Mouse (Mus musculus): ENCODE measurements around the gene Pole2. TPM values are rescaled to one million over a fixed set of nuclear protein-coding genes. Genes with fewer than 3 reads are reported as not detected.
"Not testable (repeated sequence)": the region's sequence is repeated elsewhere in the genome, so short reads cannot be mapped to it uniquely, and the experiment has no call there.

Gene Pole2
- polyA plus RNA-seq, 1 experiment from 2014 or later = 10.0 TPM

- H3K4me2 ChIP-seq (replicated peaks) = peak overlapping the region; percentile 90
- peak overlapping the region; percentile 80 for H3K27ac ChIP-seq (replicated peaks)
- no peaks in the 10 kb centered on the region for H3K27me3 ChIP-seq
- peak overlapping the region; percentile 76 for H3K9ac ChIP-seq (replicated peaks)
- no peaks in the 10 kb centered on the region for H3K36me3 ChIP-seq
- H3K4me3 ChIP-seq = peak overlapping the region; percentile 89
- 9% methylated on average over 18 of the region's 18 CpGs for WGBS
- H3K4me1 ChIP-seq = peaks cover 18% of the 10 kb centered on the region
- no peaks in the 10 kb centered on the region for H3K9me3 ChIP-seq
- ATAC-seq (replicated peaks) = peak; percentile 57
Observed at GRCm38 (mm10) chr12:69167656-69168460, 60.1 kb downstream of the Pole2 start.

- not testable (repeated sequence) for H3K9ac ChIP-seq (replicated peaks); ATAC-seq (replicated peaks); H3K27ac ChIP-seq (replicated peaks); H3K9me3 ChIP-seq; H3K36me3 ChIP-seq; H3K27me3 ChIP-seq
- WGBS = 64% methylated on average over 8 of the region's 8 CpGs
- peak overlapping the region; percentile 90; the same call in 1 of the 2 replicates for H3K4me2 ChIP-seq (replicated peaks)
- peak overlapping the region; percentile 89; the same call in 1 of the 2 replicates for H3K4me3 ChIP-seq
- H3K4me1 ChIP-seq = peaks cover 18% of the 10 kb centered on the region
Observed at GRCm38 (mm10) chr12:69166861-69167581, 61.0 kb downstream of the Pole2 start.

GRCm38 (mm10) chr12:69164904-69165303, 63.1 kb downstream of the Pole2 start:
- Histone ChIP-seq H3K27ac (replicated peaks) (no peak overlapping the region), H3K4me3 (no peak overlapping the region), H3K27me3 (no peaks in the 10 kb centered on the region), H3K4me2 (replicated peaks) (no peak overlapping the region), H3K36me3 (no peaks in the 10 kb centered on the region), H3K9me3 (no peaks in the 10 kb centered on the region), H3K9ac (replicated peaks) (no peak overlapping the region), H3K4me1 (peaks cover 14% of the 10 kb centered on the region)
- WGBS = 58% methylated on average over 3 of the region's 3 CpGs
- no peak for ATAC-seq (replicated peaks)

- H3K4me1 ChIP-seq; H3K9ac ChIP-seq (replicated peaks); H3K27me3 ChIP-seq; H3K36me3 ChIP-seq; H3K4me2 ChIP-seq (replicated peaks); H3K27ac ChIP-seq (replicated peaks); ATAC-seq (replicated peaks); H3K9me3 ChIP-seq; H3K4me3 ChIP-seq: not testable (repeated sequence)
- 78% methylated on average over 4 of the region's 4 CpGs for WGBS
Observed at GRCm38 (mm10) chr12:69163586-69163985, 64.4 kb downstream of the Pole2 start.

- H3K36me3 ChIP-seq = peaks cover 19% of the 10 kb centered on the region
- H3K4me2 ChIP-seq (replicated peaks); H3K27ac ChIP-seq (replicated peaks); ATAC-seq (replicated peaks); H3K27me3 ChIP-seq; H3K9ac ChIP-seq (replicated peaks); H3K9me3 ChIP-seq; H3K4me3 ChIP-seq: not testable (repeated sequence)
- 75% methylated on average over 2 of the region's 2 CpGs for WGBS
- H3K4me1 ChIP-seq = peaks cover 13% of the 10 kb centered on the region
Observed at GRCm38 (mm10) chr12:69160677-69161076, 67.3 kb downstream of the Pole2 start.

- no peak overlapping the region; the same call in 1 of the 2 replicates for H3K4me2 ChIP-seq (replicated peaks)
- 3% methylated on average over 9 of the region's 9 CpGs for WGBS
Observed at GRCm38 (mm10) chr12:69159578-69159940, 68.4 kb downstream of the Pole2 start.

GRCm38 (mm10) chr12:69158765-69159577, 69.0 kb downstream of the Pole2 start, which contains the start of gene Rps29:
Rps29 (minus strand) TSS chr12:69159186.
- Histone ChIP-seq H3K27ac (replicated peaks) (peak within 1 kb of the TSS; percentile 94), H3K36me3 (peaks cover 21% of the 10 kb centered on the region), H3K4me1 (peaks cover 13% of the 10 kb centered on the region), H3K9ac (replicated peaks) (peak within 1 kb of the TSS; percentile 77), H3K4me3 (peak within 1 kb of the TSS; percentile 59), H3K4me2 (replicated peaks) (peak within 1 kb of the TSS; percentile 51)
- peak; percentile 99 for ATAC-seq (replicated peaks)
- H3K27me3 ChIP-seq, H3K9me3 ChIP-seq: not testable (repeated sequence)
- under 1% methylated on average over 60 of the region's 68 CpGs for WGBS

More at GRCm38 (mm10) chr12:69159578-69159940, 68.4 kb downstream of the Pole2 start:
- Histone ChIP-seq H3K9me3 (no peaks in the 10 kb centered on the region), H3K36me3 (peaks cover 21% of the 10 kb centered on the region), H3K27me3 (no peaks in the 10 kb centered on the region), H3K27ac (replicated peaks) (peak overlapping the region; percentile 70; the same call in 1 of the 2 replicates), H3K4me1 (peaks cover 13% of the 10 kb centered on the region), H3K4me3 (peak overlapping the region; percentile 59), H3K9ac (replicated peaks) (no peak overlapping the region)
- no peak for ATAC-seq (replicated peaks)

GRCm38 (mm10) chr12:69158366-69158764, 69.6 kb downstream of the Pole2 start:
- H3K4me2 ChIP-seq (replicated peaks) = peak overlapping the region; percentile 51
- WGBS = under 1% methylated on average over 19 of the region's 19 CpGs
- H3K4me1 ChIP-seq = peaks cover 13% of the 10 kb centered on the region
- H3K36me3 ChIP-seq = peaks cover 21% of the 10 kb centered on the region
- peak overlapping the region; percentile 77 for H3K9ac ChIP-seq (replicated peaks)
- no peaks in the 10 kb centered on the region for H3K9me3 ChIP-seq
- no peaks in the 10 kb centered on the region for H3K27me3 ChIP-seq
- ATAC-seq (replicated peaks) = no peak
- peak overlapping the region; percentile 59 for H3K4me3 ChIP-seq
- H3K27ac ChIP-seq (replicated peaks) = peak overlapping the region; percentile 94

GRCm38 (mm10) chr12:69157107-69157506, 70.9 kb downstream of the Pole2 start:
- H3K27me3 ChIP-seq = no peaks in the 10 kb centered on the region

GRCm38 (mm10) chr12:69156436-69156835, 71.6 kb downstream of the Pole2 start:
- WGBS = 90% methylated on average over 4 of the region's 4 CpGs
- H3K27ac ChIP-seq (replicated peaks) = no peak overlapping the region
- no peak overlapping the region for H3K4me2 ChIP-seq (replicated peaks)
- no peak overlapping the region for H3K9ac ChIP-seq (replicated peaks)
- H3K4me3 ChIP-seq = no peak overlapping the region
- H3K4me1 ChIP-seq = peaks cover 13% of the 10 kb centered on the region
- no peaks in the 10 kb centered on the region for H3K9me3 ChIP-seq
- peaks cover 21% of the 10 kb centered on the region for H3K36me3 ChIP-seq
- no peaks in the 10 kb centered on the region for H3K27me3 ChIP-seq
- ATAC-seq (replicated peaks) = no peak

More at GRCm38 (mm10) chr12:69157107-69157506, 70.9 kb downstream of the Pole2 start:
- H3K36me3 ChIP-seq = peaks cover 21% of the 10 kb centered on the region
- no peaks in the 10 kb centered on the region for H3K9me3 ChIP-seq
- 96% methylated on average over 2 of the region's 2 CpGs for WGBS
- no peak overlapping the region for H3K27ac ChIP-seq (replicated peaks)
- ATAC-seq (replicated peaks) = no peak
- no peak overlapping the region for H3K4me2 ChIP-seq (replicated peaks)
- peak overlapping the region; percentile 59; the same call in 1 of the 2 replicates for H3K4me3 ChIP-seq
- no peak overlapping the region for H3K9ac ChIP-seq (replicated peaks)
- peaks cover 13% of the 10 kb centered on the region for H3K4me1 ChIP-seq

GRCm38 (mm10) chr12:69155923-69156322, 72.1 kb downstream of the Pole2 start:
- Histone ChIP-seq H3K27me3 (no peaks in the 10 kb centered on the region), H3K4me2 (replicated peaks) (no peak overlapping the region), H3K27ac (replicated peaks) (no peak overlapping the region), H3K4me1 (peaks cover 13% of the 10 kb centered on the region), H3K9me3 (no peaks in the 10 kb centered on the region), H3K36me3 (peaks cover 21% of the 10 kb centered on the region), H3K9ac (replicated peaks) (no peak overlapping the region), H3K4me3 (no peak overlapping the region)
- 85% methylated on average over 2 of the region's 2 CpGs for WGBS
- ATAC-seq (replicated peaks) = no peak
